Comparison of ENCODE assay signal across 13 mouse cellular contexts in the genomic region with DNA sequence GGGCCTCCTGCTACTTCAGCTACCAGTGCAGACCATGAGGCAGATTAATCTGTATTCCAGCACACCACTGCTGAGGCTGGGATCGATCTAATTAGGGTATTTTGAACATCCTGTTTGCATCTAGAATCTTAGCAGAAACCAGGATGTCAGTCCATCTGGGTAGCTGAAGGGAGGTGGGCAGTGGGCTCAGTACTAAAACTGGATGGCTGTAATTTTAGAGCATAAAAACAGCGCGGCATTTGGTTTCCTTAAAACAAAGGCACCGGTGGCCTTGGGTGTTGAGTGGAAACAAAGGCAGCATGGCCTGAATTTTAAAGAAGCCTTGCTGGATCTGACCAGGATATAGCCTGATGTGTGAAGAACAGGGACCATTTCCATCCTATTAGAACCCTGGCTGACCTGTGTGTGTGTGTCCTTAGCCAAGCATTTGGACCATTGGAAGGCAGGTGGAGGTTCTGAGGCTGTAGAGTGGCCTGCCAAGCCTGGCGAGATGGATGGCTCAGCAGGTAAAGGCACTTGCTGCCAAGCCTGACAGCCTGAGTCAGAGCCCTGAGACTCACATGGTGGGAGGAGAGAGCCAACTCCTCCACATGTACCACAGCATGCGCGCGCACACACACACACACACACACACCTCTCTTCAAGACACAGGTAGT. TPM values are rescaled to one million over a fixed set of nuclear protein-coding genes. Genes with fewer than 3 reads are reported as not detected.
DNase-seq lines count a peak whose midpoint lies in the region; ATAC-seq and TF ChIP-seq lines count a peak whose summit lies in the region.
"Had no signal": no experiment of that assay in that cellular context is flagged by ENCODE, and none has a peak within 500 bp of the region (broad histone marks: within the 10 kb centered on the region; RNA-seq: fewer than 3 reads in every experiment).

No protein-coding gene starts in this region.

- no peak for TF ChIP-seq EP300 in stomach, postnatal 0 days (optimal IDR thresholded peaks at IDR 0.05)

- H3K4me2 ChIP-seq in neural tube, embryonic 13.5 days = no peak overlapping the region
- H3K4me2 ChIP-seq in hindbrain, embryonic 16.5 days (ENCODE audit: low read length) = no peak overlapping the region
- no peak overlapping the region for H3K4me2 ChIP-seq in stomach, postnatal 0 days (replicated peaks; ENCODE audit: low read depth)
- H3K4me2 ChIP-seq in heart, embryonic 11.5 days = no peak overlapping the region
- H3K4me2 ChIP-seq: liver, embryonic 15.5 days had no signal

- peak overlapping the region; percentile 66 for H3K27ac ChIP-seq in neural tube, embryonic 13.5 days (replicated peaks)
- no peak overlapping the region for H3K27ac ChIP-seq in hindbrain, embryonic 16.5 days (ENCODE audit: low read depth, low read length)
- H3K27ac ChIP-seq in stomach, postnatal 0 days (replicated peaks) = no peak overlapping the region
- H3K27ac ChIP-seq in heart, embryonic 11.5 days (ENCODE audit: low read depth, low read length) = no peak overlapping the region
- H3K27ac ChIP-seq: liver, embryonic 15.5 days had no signal

- no peak for TF ChIP-seq CTCF in stomach, postnatal 0 days (IDR thresholded peaks at IDR 0.05; ENCODE audit: low read depth)

- no peak overlapping the region for H3K4me3 ChIP-seq in neural tube, embryonic 13.5 days
- H3K4me3 ChIP-seq in hindbrain, embryonic 16.5 days (ENCODE audit: low read length) = no peak overlapping the region
- no peak overlapping the region for H3K4me3 ChIP-seq in stomach, postnatal 0 days (ENCODE audit: low read depth, low read length)
- H3K4me3 ChIP-seq in heart, embryonic 11.5 days (ENCODE audit: low read depth, low read length) = no peak overlapping the region
- H3K4me3 ChIP-seq: liver, embryonic 15.5 days had no signal

- no peaks in the 10 kb centered on the region for H3K9me3 ChIP-seq in neural tube, embryonic 13.5 days
- no peaks in the 10 kb centered on the region for H3K9me3 ChIP-seq in hindbrain, embryonic 16.5 days (ENCODE audit: control insufficient read depth, low read length)
- H3K9me3 ChIP-seq in stomach, postnatal 0 days (ENCODE audit: control insufficient read depth, low read length) = no peaks in the 10 kb centered on the region
- no peaks in the 10 kb centered on the region for H3K9me3 ChIP-seq in heart, embryonic 11.5 days (replicated peaks; ENCODE audit: control insufficient read depth, low read length)
- H3K9me3 ChIP-seq: liver, embryonic 15.5 days had no signal

- no peaks in the 10 kb centered on the region for H3K27me3 ChIP-seq in neural tube, embryonic 13.5 days
- H3K27me3 ChIP-seq in hindbrain, embryonic 16.5 days (replicated peaks; ENCODE audit: control insufficient read depth, insufficient read depth, low read length) = no peaks in the 10 kb centered on the region
- no peaks in the 10 kb centered on the region for H3K27me3 ChIP-seq in stomach, postnatal 0 days (ENCODE audit: control insufficient read depth, insufficient read depth, low read length)
- H3K27me3 ChIP-seq in heart, embryonic 11.5 days (ENCODE audit: control insufficient read depth, insufficient read depth, low read length) = no peaks in the 10 kb centered on the region
- H3K27me3 ChIP-seq: liver, embryonic 15.5 days had no signal

- ATAC-seq in neural tube, embryonic 13.5 days (ENCODE audit: low read depth) = no peak
- peak; percentile 66 for ATAC-seq in hindbrain, embryonic 16.5 days
- no peak for ATAC-seq in stomach, postnatal 0 days (ENCODE audit: low FRiP score, low TSS enrichment)
- no peak for ATAC-seq in heart, embryonic 11.5 days (replicated peaks; ENCODE audit: insufficient number of reproducible peaks, low FRiP score, low TSS enrichment)
- ATAC-seq: intestine, postnatal 0 days had no signal

- no peak for DNase-seq in neural tube, embryonic 10.5 days (ENCODE audit: extremely low spot score, low spot score)
- DNase-seq in cerebellum, adult 9-11 months = peak; percentile 96
- DNase-seq in stomach, postnatal 0 days (ENCODE audit: low spot score) = no peak
- no peak for DNase-seq in thymus, postnatal 25 days
- DNase-seq: adrenal gland, postnatal 36 days; gastrocnemius, postnatal 10 days; kidney, postnatal 4 days had no signal

- peaks cover 53% of the 10 kb centered on the region for H3K4me1 ChIP-seq in neural tube, embryonic 13.5 days (replicated peaks)
- H3K4me1 ChIP-seq in hindbrain, embryonic 16.5 days (ENCODE audit: control insufficient read depth, insufficient read depth, low read depth, low read length) = peaks cover 8% of the 10 kb centered on the region
- no peaks in the 10 kb centered on the region for H3K4me1 ChIP-seq in stomach, postnatal 0 days (replicated peaks; ENCODE audit: control insufficient read depth, insufficient read depth)
- peaks cover 15% of the 10 kb centered on the region; the same call in 1 of the 2 replicates for H3K4me1 ChIP-seq in heart, embryonic 11.5 days (ENCODE audit: control insufficient read depth, insufficient read depth, low read length)

- 0 out of 2 replicates have a peak overlapping the region, but pooled peaks have one; percentile 2 for H3K9ac ChIP-seq in neural tube, embryonic 13.5 days
- H3K9ac ChIP-seq in hindbrain, embryonic 16.5 days (ENCODE audit: low read depth, low read length) = no peak overlapping the region
- no peak overlapping the region for H3K9ac ChIP-seq in stomach, postnatal 0 days (ENCODE audit: low read length)
- H3K9ac ChIP-seq in heart, embryonic 11.5 days (ENCODE audit: low read depth, low read length) = no peak overlapping the region
- H3K9ac ChIP-seq: liver, embryonic 15.5 days had no signal

- WGBS in neural tube, embryonic 13.5 days = 74% methylated on average over 8 of the region's 8 CpGs
- WGBS in hindbrain, embryonic 16.5 days = 59% methylated on average over 8 of the region's 8 CpGs
- 87% methylated on average over 8 of the region's 8 CpGs for WGBS in stomach, postnatal 0 days
- 86% methylated on average over 8 of the region's 8 CpGs for WGBS in heart, embryonic 11.5 days (ENCODE audit: insufficient replicate concordance)

- H3K36me3 ChIP-seq in neural tube, embryonic 13.5 days = no peaks in the 10 kb centered on the region
- no peaks in the 10 kb centered on the region for H3K36me3 ChIP-seq in hindbrain, embryonic 16.5 days (ENCODE audit: control insufficient read depth, insufficient read depth, low read length)
- H3K36me3 ChIP-seq in stomach, postnatal 0 days (ENCODE audit: control insufficient read depth, insufficient read depth, low read length) = no peaks in the 10 kb centered on the region
- H3K36me3 ChIP-seq in heart, embryonic 11.5 days (ENCODE audit: control insufficient read depth, insufficient read depth, low read length) = no peaks in the 10 kb centered on the region
- H3K36me3 ChIP-seq: liver, embryonic 15.5 days had no signal

RNA-seq across cellular contexts. Expression of a gene that starts 55.3 kb away (rescaled TPM):
- 26.2 and 34.3 TPM in 2 replicates for polyA plus RNA-seq in neural tube, embryonic 13.5 days (2015; fragmentation: Nextera tagmentation; extraction: Ambion mirVana)
- 9.5 and 20.7 TPM in 2 replicates for polyA plus RNA-seq in hindbrain, embryonic 16.5 days (2015; fragmentation: Nextera tagmentation; extraction: Ambion mirVana)
- polyA plus RNA-seq in stomach, postnatal 0 days (2015; fragmentation: Nextera tagmentation; extraction: Ambion mirVana) = 0.53 and 0.63 TPM in 2 replicates
- 0.34 and 0.42 TPM in 2 replicates for polyA plus RNA-seq in heart, embryonic 11.5 days (2014; fragmentation: Nextera tagmentation; extraction: Ambion mirVana)
- polyA plus RNA-seq: heart, postnatal 0 days; liver, embryonic 15.5 days had no signal
